Mouse (Mus musculus) bone marrow, adult 2 months (tissue): ENCODE data around the gene Pde1b.

Experiments
- CTCF ChIP-seq: fragments of 200-500 bp; IDR thresholded peaks from 2 replicates; pipeline ENCODE4 v1.5.1; 2011; ENCODE audit warnings: low read length, control low read depth; ENCODE audit not compliant: control insufficient read depth, insufficient read depth
- POLR2A ChIP-seq: fragments of 200-500 bp; IDR thresholded peaks from 2 replicates; pipeline ENCODE4 v1.6.1; 2011; ENCODE audit warnings: low read depth, mild to moderate bottlenecking, control low read depth, low read length, borderline replicate concordance; ENCODE audit not compliant: control insufficient read depth

- TF ChIP-seq CTCF (no peak), POLR2A (no peak)
These were observed 34.4 kb downstream of the Pde1b start for GRCm38 (mm10) chr15:103537011-103537821.
